Mouse (Mus musculus) erythroblast, embryonic 14.5 days (primary cell): ENCODE measurements around the gene Tiam1. TPM values are rescaled to one million over a fixed set of nuclear protein-coding genes. Genes with fewer than 3 reads are reported as not detected.

Experiments used
- H3K27me3 ChIP-seq: 2 replicates; pipeline ENCODE4 v1.6.1; 2012; ENCODE audit warnings: inconsistent platforms; ENCODE audit not compliant: control insufficient read depth
- H3K36me3 ChIP-seq: 2 replicates; pipeline ENCODE4 v1.6.1; 2012; ENCODE audit warnings: mild to moderate bottlenecking, inconsistent platforms; ENCODE audit not compliant: control insufficient read depth
- H3K4me1 ChIP-seq: 2 replicates; pipeline ENCODE4 v1.6.1; 2012; ENCODE audit warnings: inconsistent platforms; ENCODE audit not compliant: control insufficient read depth
- H3K4me3 ChIP-seq: replicated peaks from 2 replicates; pipeline ENCODE3; 2012; ENCODE audit warnings: moderate library complexity, mild to moderate bottlenecking, inconsistent platforms
- H3K9me3 ChIP-seq: 2 replicates; pipeline ENCODE4 v1.6.1; 2012; ENCODE audit warnings: low read length, inconsistent platforms, mixed read lengths; ENCODE audit not compliant: control insufficient read depth
- GATA1 ChIP-seq: IDR thresholded peaks from 2 replicates; pipeline ENCODE4 v1.6.1; 2012; ENCODE audit warnings: low read length, inconsistent platforms, mixed read lengths
- TAL1 ChIP-seq: IDR thresholded peaks from 3 replicates; pipeline ENCODE4 v1.6.1; 2012; ENCODE audit warnings: low read length, inconsistent platforms, mixed read lengths
- polyA plus RNA-seq: library from polyadenylated mRNA; stranded (reverse); fragments of >175 nt; gene quantifications from 2 replicates; pipeline ENCODE4 v1.2.3, GENCODE M21; 2012

The Tiam1 gene
- polyA plus RNA-seq, 1 experiment = 0.89 TPM

- no peak overlapping the region for H3K4me3 ChIP-seq
Measured at GRCm38 (mm10) chr16:89944604-89945283, 198.8 kb downstream of the Tiam1 start.

GRCm38 (mm10) chr16:89944050-89944449, 199.5 kb downstream of the Tiam1 start:
- no peaks in the 10 kb centered on the region for H3K36me3 ChIP-seq
- H3K9me3 ChIP-seq = peaks cover 10% of the 10 kb centered on the region
- no peaks in the 10 kb centered on the region for H3K4me1 ChIP-seq
- no peak for TF ChIP-seq GATA1
- TF ChIP-seq TAL1 = no peak
- H3K27me3 ChIP-seq = no peaks in the 10 kb centered on the region
- H3K4me3 ChIP-seq = no peak overlapping the region

More at GRCm38 (mm10) chr16:89944604-89945283, 198.8 kb downstream of the Tiam1 start:
- no peaks in the 10 kb centered on the region for H3K4me1 ChIP-seq
- no peaks in the 10 kb centered on the region for H3K27me3 ChIP-seq
- H3K36me3 ChIP-seq = no peaks in the 10 kb centered on the region
- TF ChIP-seq GATA1 (no peak), TAL1 (no peak)
- H3K9me3 ChIP-seq = peaks cover 10% of the 10 kb centered on the region

- Histone ChIP-seq H3K36me3 (no peaks in the 10 kb centered on the region), H3K9me3 (peaks cover 10% of the 10 kb centered on the region), H3K4me3 (no peak overlapping the region), H3K4me1 (no peaks in the 10 kb centered on the region), H3K27me3 (no peaks in the 10 kb centered on the region)
- TF ChIP-seq TAL1 (no peak), GATA1 (no peak)
Measured at GRCm38 (mm10) chr16:89943267-89943971, 200.2 kb downstream of the Tiam1 start.

DNA sequence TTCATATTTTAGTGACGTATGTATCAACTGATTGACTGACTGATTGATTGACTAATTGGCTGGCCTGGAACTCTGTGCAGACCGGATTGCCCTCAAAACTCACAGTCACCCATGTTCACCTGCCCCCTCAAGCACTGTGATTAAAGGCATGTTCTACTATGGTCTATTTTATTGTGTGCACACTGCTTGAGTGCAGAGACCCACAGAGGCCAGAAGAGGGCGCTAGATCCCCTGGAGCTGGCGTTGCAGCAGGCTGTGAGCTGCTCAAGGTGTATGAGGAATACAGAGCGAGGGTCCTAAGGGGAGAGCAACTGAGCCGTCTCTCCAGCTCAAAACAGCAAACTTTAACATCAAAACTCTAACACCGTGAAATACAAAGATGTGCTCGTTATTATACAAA, 202.9 kb downstream of the Tiam1 start:
- H3K9me3 ChIP-seq = peaks cover 10% of the 10 kb centered on the region
- no peak for TF ChIP-seq TAL1
- TF ChIP-seq GATA1 = no peak
- H3K27me3 ChIP-seq = no peaks in the 10 kb centered on the region
- H3K36me3 ChIP-seq = no peaks in the 10 kb centered on the region
- no peak overlapping the region for H3K4me3 ChIP-seq
- no peaks in the 10 kb centered on the region for H3K4me1 ChIP-seq

DNA sequence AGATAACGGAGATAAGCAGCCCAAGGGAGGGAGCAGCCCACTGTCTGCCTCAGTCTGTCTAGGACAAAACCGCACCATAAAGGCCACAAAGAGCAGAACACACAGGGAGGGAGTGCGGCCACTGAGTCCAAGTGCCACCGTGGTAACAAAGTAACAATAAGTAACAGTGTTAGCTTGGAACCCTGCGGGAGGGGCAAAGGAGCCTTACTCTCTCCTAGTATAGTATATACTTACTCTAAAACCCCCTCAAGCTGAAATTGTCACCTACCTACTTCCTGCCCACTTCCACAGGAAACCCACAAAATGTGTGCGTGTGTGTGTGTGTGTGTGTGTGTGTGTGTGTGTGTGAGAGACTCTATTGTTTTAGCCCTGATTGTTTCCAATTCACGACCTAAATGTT, 205.3 kb downstream of the Tiam1 start:
- TF ChIP-seq TAL1 (no peak), GATA1 (no peak)
- Histone ChIP-seq H3K4me3 (no peak overlapping the region), H3K27me3 (no peaks in the 10 kb centered on the region), H3K36me3 (no peaks in the 10 kb centered on the region), H3K9me3 (peaks cover 10% of the 10 kb centered on the region), H3K4me1 (no peaks in the 10 kb centered on the region)

- Histone ChIP-seq H3K4me3 (no peak overlapping the region), H3K4me1 (no peaks in the 10 kb centered on the region), H3K9me3 (peaks cover 4% of the 10 kb centered on the region), H3K36me3 (no peaks in the 10 kb centered on the region), H3K27me3 (no peaks in the 10 kb centered on the region)
- TF ChIP-seq TAL1 (no peak), GATA1 (no peak)
Measured at GRCm38 (mm10) chr16:89936571-89936970, 207.0 kb downstream of the Tiam1 start.

GRCm38 (mm10) chr16:89935398-89935797, 208.2 kb downstream of the Tiam1 start:
- TF ChIP-seq TAL1 (no peak), GATA1 (no peak)
- no peaks in the 10 kb centered on the region for H3K4me1 ChIP-seq
- no peak overlapping the region for H3K4me3 ChIP-seq
- H3K9me3 ChIP-seq = no peaks in the 10 kb centered on the region
- no peaks in the 10 kb centered on the region for H3K27me3 ChIP-seq
- H3K36me3 ChIP-seq = no peaks in the 10 kb centered on the region

DNA sequence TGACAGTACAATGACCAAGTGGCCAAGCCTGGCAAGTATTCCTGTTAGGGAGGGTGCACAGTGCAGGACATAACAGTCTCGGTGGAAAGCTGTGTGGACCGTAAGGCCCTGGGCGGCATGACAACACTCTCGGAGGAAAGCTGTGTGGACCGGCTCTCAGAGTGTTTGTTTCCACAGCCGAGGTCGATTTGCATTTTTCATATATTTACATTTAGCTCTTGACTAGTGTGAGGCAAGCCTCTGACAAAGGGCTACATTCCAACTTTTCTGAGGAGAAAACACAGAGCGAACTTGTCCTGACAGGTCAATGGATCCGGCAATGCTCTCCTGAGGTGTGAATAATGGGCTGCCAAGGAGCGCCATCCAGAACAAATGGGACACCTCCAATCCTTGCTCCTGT, 209.0 kb downstream of the Tiam1 start:
- Histone ChIP-seq H3K4me3 (no peak overlapping the region), H3K36me3 (no peaks in the 10 kb centered on the region), H3K27me3 (no peaks in the 10 kb centered on the region), H3K4me1 (no peaks in the 10 kb centered on the region), H3K9me3 (no peaks in the 10 kb centered on the region)
- TF ChIP-seq GATA1 (no peak), TAL1 (no peak)

DNA sequence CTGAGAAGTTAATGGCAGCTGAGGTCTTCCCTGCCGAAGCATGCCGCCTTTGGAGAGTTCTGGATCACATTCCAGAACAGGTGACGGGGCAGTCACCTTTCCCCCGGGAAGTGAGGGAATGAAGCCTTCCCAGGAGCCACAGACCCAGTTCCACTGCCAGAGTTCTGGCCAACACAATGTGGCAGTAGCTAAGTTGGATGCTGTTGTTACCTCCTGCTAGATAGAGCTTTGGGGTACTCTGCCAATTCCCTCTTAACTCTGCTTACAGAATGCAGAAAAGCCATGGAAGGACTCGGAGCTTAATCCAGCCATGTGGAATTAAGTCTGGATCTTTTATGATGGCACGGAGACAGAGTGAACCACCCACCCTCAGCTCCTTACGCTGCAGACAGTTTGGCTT, 209.6 kb downstream of the Tiam1 start:
- Histone ChIP-seq H3K9me3 (no peaks in the 10 kb centered on the region), H3K36me3 (no peaks in the 10 kb centered on the region), H3K4me3 (no peak overlapping the region), H3K27me3 (no peaks in the 10 kb centered on the region), H3K4me1 (no peaks in the 10 kb centered on the region)
- TF ChIP-seq GATA1 (no peak), TAL1 (no peak)

GRCm38 (mm10) chr16:89928611-89929010, 215.0 kb downstream of the Tiam1 start:
- Histone ChIP-seq H3K4me3 (no peak overlapping the region), H3K9me3 (no peaks in the 10 kb centered on the region), H3K36me3 (no peaks in the 10 kb centered on the region), H3K4me1 (no peaks in the 10 kb centered on the region), H3K27me3 (no peaks in the 10 kb centered on the region)
- TF ChIP-seq TAL1 (no peak), GATA1 (no peak)
